Mouse (Mus musculus) CH12.LX (cell line): Measurements from ENCODE around the gene Ikzf2. TPM values are rescaled to one million over a fixed set of nuclear protein-coding genes. Genes with fewer than 3 reads are reported as not detected.

Experiments used
- DNase-seq: peaks from one replicate; pipeline ENCODE4 v3.0.0-alpha.2; 2013; ENCODE audit errors: extremely low read depth
- H3K27ac ChIP-seq: 2 replicates; pipeline ENCODE4 v1.5.1; 2012; ENCODE audit warnings: low read depth, mild to moderate bottlenecking, control low read depth, moderate library complexity; ENCODE audit not compliant: insufficient read depth
- H3K27me3 ChIP-seq: replicated peaks from 2 replicates; pipeline ENCODE3; 2012; ENCODE audit warnings: inconsistent platforms
- H3K36me3 ChIP-seq, 2 experiments: replicated peaks in 1 of 2; 2 replicates each; pipeline versions ENCODE3 to v1.6.1; 2012; ENCODE audit warnings: inconsistent platforms in 1 of 2, low read length in 1 of 2, mild to moderate bottlenecking in 1 of 2, mixed read lengths in 1 of 2, moderate library complexity in 1 of 2; ENCODE audit not compliant: control insufficient read depth in 1 of 2, insufficient read depth in 1 of 2
- H3K4me1 ChIP-seq, 2 experiments: 2 replicates each; pipeline ENCODE4 v1.6.1; 2012; ENCODE audit warnings: inconsistent platforms in 1 of 2, moderate library complexity in 1 of 2; ENCODE audit not compliant: insufficient read depth in 2 of 2, control insufficient read depth in 1 of 2
- H3K4me2 ChIP-seq: 2 replicates; pipeline ENCODE4 v1.6.1; 2012; ENCODE audit warnings: low read depth, mild to moderate bottlenecking, control low read depth; ENCODE audit not compliant: poor library complexity, insufficient read depth, severe bottlenecking
- H3K4me3 ChIP-seq, 3 experiments: fragments of 150-350 bp in 1 of 3; sonication (generic) in 1 of 3; replicated peaks in 1 of 3; 2 replicates each; pipeline versions ENCODE3 to v1.5.1; 2011 to 2012; ENCODE audit warnings: low read depth in 2 of 3, low read length in 2 of 3, mild to moderate bottlenecking in 2 of 3, moderate library complexity in 2 of 3, control low read depth in 1 of 3, improper control_type of control experiment in 1 of 3, inconsistent platforms in 1 of 3, mixed read lengths in 1 of 3; ENCODE audit not compliant: poor library complexity in 1 of 3
- H3K79me2 ChIP-seq: replicated peaks from 2 replicates; pipeline ENCODE4 v1.6.1; 2012; ENCODE audit warnings: mild to moderate bottlenecking, moderate library complexity; ENCODE audit not compliant: control insufficient read depth, poor library complexity, insufficient read depth, severe bottlenecking; ENCODE audit errors: extremely low read depth
- H3K9ac ChIP-seq: 2 replicates; pipeline ENCODE4 v1.6.1; 2012; ENCODE audit warnings: low read depth, mild to moderate bottlenecking, control low read depth, moderate library complexity; ENCODE audit not compliant: insufficient read depth
- H3K9me3 ChIP-seq: replicated peaks from 2 replicates; pipeline ENCODE3; 2012; ENCODE audit warnings: low read length, inconsistent platforms, mixed read lengths
- CTCF ChIP-seq, 2 experiments: IDR thresholded peaks in 1 of 2; conservative IDR thresholded peaks in 1 of 2; 2 replicates each; pipeline ENCODE4 v1.5.1; 2011 to 2012; ENCODE audit warnings: low read depth in 2 of 2, low read length in 2 of 2, improper control_type of control experiment in 1 of 2, inconsistent platforms in 1 of 2, mild to moderate bottlenecking in 1 of 2, moderate library complexity in 1 of 2
- EP300 ChIP-seq: IDR thresholded peaks from 2 replicates; pipeline ENCODE4 v1.6.1; 2011; ENCODE audit warnings: low read length, improper control_type of control experiment
- ETS1 ChIP-seq: conservative IDR thresholded peaks from 2 replicates; pipeline ENCODE4 v1.6.1; 2012; ENCODE audit warnings: low read depth, mild to moderate bottlenecking, inconsistent platforms, low read length, improper control_type of control experiment, moderate library complexity
- GABPA ChIP-seq: IDR thresholded peaks from 2 replicates; pipeline ENCODE4 v1.6.1; 2012; ENCODE audit warnings: low read depth, low read length, improper control_type of control experiment, inconsistent platforms; ENCODE audit not compliant: insufficient replicate concordance
- HCFC1 ChIP-seq: IDR thresholded peaks from 2 replicates; pipeline ENCODE4 v1.6.1; 2012; ENCODE audit warnings: low read depth, mild to moderate bottlenecking, inconsistent platforms, low read length, improper control_type of control experiment
- IRF4 ChIP-seq: IDR thresholded peaks from 2 replicates; pipeline ENCODE4 v1.6.1; 2014; ENCODE audit warnings: low read depth, mild to moderate bottlenecking, inconsistent platforms, low read length, improper control_type of control experiment
- MAFK ChIP-seq: IDR thresholded peaks from 2 replicates; pipeline ENCODE4 v1.6.1; 2011; ENCODE audit warnings: low read length, improper control_type of control experiment; ENCODE audit not compliant: insufficient replicate concordance
- MAZ ChIP-seq: IDR thresholded peaks from 2 replicates; pipeline ENCODE4 v1.6.1; 2012; ENCODE audit warnings: low read depth, mild to moderate bottlenecking, inconsistent platforms, low read length, improper control_type of control experiment, moderate library complexity
- MEF2A ChIP-seq: IDR thresholded peaks from 2 replicates; pipeline ENCODE4 v1.6.1; 2014; ENCODE audit warnings: low read depth, mild to moderate bottlenecking, inconsistent platforms, low read length, improper control_type of control experiment, borderline replicate concordance
- MXI1 ChIP-seq: IDR thresholded peaks from 2 replicates; pipeline ENCODE4 v1.6.1; 2011; ENCODE audit warnings: mild to moderate bottlenecking, low read depth, low read length, improper control_type of control experiment
- NELFE ChIP-seq: IDR thresholded peaks from 2 replicates; pipeline ENCODE4 v1.6.1; 2011; ENCODE audit warnings: low read depth, low read length, improper control_type of control experiment
- NRF1 ChIP-seq: IDR thresholded peaks from 2 replicates; pipeline ENCODE4 v1.6.1; 2014; ENCODE audit warnings: low read depth, mild to moderate bottlenecking, inconsistent platforms, low read length, improper control_type of control experiment, moderate library complexity
- POLR2A ChIP-seq: IDR thresholded peaks from 2 replicates; pipeline ENCODE4 v1.6.1; 2011; ENCODE audit warnings: low read depth, mild to moderate bottlenecking, improper control_type of control experiment, low read length
- RCOR1 ChIP-seq: conservative IDR thresholded peaks from 2 replicates; pipeline ENCODE4 v1.6.1; 2012; ENCODE audit warnings: low read depth, mild to moderate bottlenecking, inconsistent platforms, low read length, improper control_type of control experiment
- SMC3 ChIP-seq: IDR thresholded peaks from 2 replicates; pipeline ENCODE4 v1.6.1; 2011; ENCODE audit warnings: low read depth, low read length, improper control_type of control experiment
- TBP ChIP-seq: conservative IDR thresholded peaks from 2 replicates; pipeline ENCODE4 v1.6.1; 2011; ENCODE audit warnings: low read depth, low read length, improper control_type of control experiment
- UBTF ChIP-seq: IDR thresholded peaks from 2 replicates; pipeline ENCODE4 v1.6.1; 2012; ENCODE audit warnings: low read depth, mild to moderate bottlenecking, inconsistent platforms, low read length, improper control_type of control experiment, moderate library complexity
- USF1 ChIP-seq: IDR thresholded peaks from 2 replicates; pipeline ENCODE4 v1.6.1; 2014; ENCODE audit warnings: low read depth, mild to moderate bottlenecking, inconsistent platforms, low read length, improper control_type of control experiment
- USF2 ChIP-seq: conservative IDR thresholded peaks from 2 replicates; pipeline ENCODE4 v1.6.1; 2011; ENCODE audit warnings: low read depth, low read length, improper control_type of control experiment
- ZKSCAN1 ChIP-seq: IDR thresholded peaks from 2 replicates; pipeline ENCODE4 v1.6.1; 2012; ENCODE audit warnings: low read depth, inconsistent platforms, low read length, improper control_type of control experiment, borderline replicate concordance
- ZMIZ1 ChIP-seq: IDR thresholded peaks from 2 replicates; pipeline ENCODE4 v1.6.1; 2012; ENCODE audit warnings: low read depth, mild to moderate bottlenecking, inconsistent platforms, low read length, improper control_type of control experiment
- ZNF384 ChIP-seq: IDR thresholded peaks from 2 replicates; pipeline ENCODE4 v1.6.1; 2012; ENCODE audit warnings: low read depth, low read length, improper control_type of control experiment, inconsistent platforms
- dilution Hi-C: fragments of 300-500 bp; cut with MboI; formaldehyde crosslinking; loops from 2 replicates; pipeline ENCODE4 v1.14.3; 2020; ENCODE audit warnings: low sequenced_read_pairs; ENCODE audit not compliant: extremely low pct_unique_long_range_greater_than_20kb, extremely low pct_ligation_motif_present
- in situ Hi-C: fragments of 300-500 bp; cut with MboI; formaldehyde crosslinking; loops from 3 replicates; pipeline ENCODE4 v1.14.3; 2019; ENCODE audit warnings: low sequenced_read_pairs, low pct_ligation_motif_present, low pct_unique_long_range_greater_than_20kb, mixed read lengths
- polyA plus RNA-seq: library from polyadenylated mRNA; unstranded; fragments of >175 nt; gene quantifications from 2 replicates; pipeline ENCODE4 v1.2.1, GENCODE M21; 2012; ENCODE audit warnings: low read depth; ENCODE audit not compliant: insufficient read length
- total RNA-seq, 2 experiments: library from RNA; depleted of rRNA; stranded (reverse); fragments of 300-350 nt in 1 of 2; fragments of >200 nt in 1 of 2; gene quantifications; 2 replicates each; pipeline ENCODE4 v1.2.3; 2012 to 2014

Gene Ikzf2
- total and polyA plus RNA-seq, 3 experiments: not detected

GRCm38 (mm10) chr1:69516144-69516543 lies 170.9 kb downstream of the Ikzf2 start:
- no peak for DNase-seq
- H3K4me1 ChIP-seq: peaks cover 0 to 12% of the 10 kb centered on the region in 2 experiments; a peak in 2 of 4 replicates
- in situ Hi-C loops: no loop called here
- no peaks in the 10 kb centered on the region for H3K36me3 ChIP-seq
- H3K4me2 ChIP-seq: no peak overlapping the region
- no peak for TF ChIP-seq HCFC1
- no peak for TF ChIP-seq IRF4
- no peak for TF ChIP-seq NELFE
- no peak for TF ChIP-seq UBTF
- no peak for TF ChIP-seq SMC3
- no peak for TF ChIP-seq ETS1
- TF ChIP-seq MAFK: no peak
- no peak for TF ChIP-seq USF2
- no peak for TF ChIP-seq GABPA
- no peak for TF ChIP-seq ZKSCAN1
- TF ChIP-seq MEF2A: no peak
- TF ChIP-seq TBP: no peak
- no peak for TF ChIP-seq USF1
- TF ChIP-seq MXI1: no peak
- no peak for TF ChIP-seq ZMIZ1
- TF ChIP-seq CTCF (conservative IDR thresholded peaks at IDR 0.05 in 1 of 2, IDR thresholded peaks at IDR 0.05 in 1 of 2; ENCODE audit: low read depth in 2 of 2, low read length in 2 of 2): no peak
- H3K9me3 ChIP-seq: no peaks in the 10 kb centered on the region
- H3K9ac ChIP-seq: no peak overlapping the region
- dilution Hi-C loops: no loop called here
- H3K79me2 ChIP-seq: no peaks in the 10 kb centered on the region
- H3K27ac ChIP-seq: no peak overlapping the region
- H3K27me3 ChIP-seq: no peaks in the 10 kb centered on the region
- H3K4me3 ChIP-seq: no peak overlapping the region

- dilution Hi-C loops: no loop called here
- Histone ChIP-seq H3K4me1 (peaks cover 0 to 12% of the 10 kb centered on the region in 2 experiments; a peak in 2 of 4 replicates), H3K4me3 (no peak overlapping the region), H3K4me2 (peak overlapping the region; percentile 38; the same call in 1 of the 2 replicates), H3K27ac (no peak overlapping the region), H3K9me3 (no peaks in the 10 kb centered on the region), H3K27me3 (no peaks in the 10 kb centered on the region), H3K79me2 (no peaks in the 10 kb centered on the region), H3K36me3 (no peaks in the 10 kb centered on the region), H3K9ac (no peak overlapping the region)
- TF ChIP-seq MEF2A: no peak
- no peak for TF ChIP-seq NRF1
- TF ChIP-seq POLR2A: no peak
- TF ChIP-seq EP300: no peak
- TF ChIP-seq MXI1: no peak
- TF ChIP-seq ETS1: no peak
- no peak for TF ChIP-seq USF1
- no peak for TF ChIP-seq UBTF
- TF ChIP-seq ZNF384: no peak
- no peak for TF ChIP-seq MAZ
- TF ChIP-seq TBP: no peak
- TF ChIP-seq RCOR1: no peak
- TF ChIP-seq HCFC1: no peak
- in situ Hi-C loops: no loop called here
- no peak for DNase-seq
Observed at GRCm38 (mm10) chr1:69513595-69514250, 173.3 kb downstream of the Ikzf2 start.
